In genomic region chr5:73896785-73897184, GRCm38 (mm10) we compare ENCODE assay signal across 16 mouse cellular contexts.
"Had no signal": no experiment of that assay in that cellular context is flagged by ENCODE, and none has a peak within 500 bp of the region (broad histone marks: within the 10 kb centered on the region; RNA-seq: fewer than 3 reads in every experiment).

No protein-coding gene starts in this region.

- H3K9me3 ChIP-seq: neural tube, embryonic 15.5 days; stomach, embryonic 15.5 days had no signal

- H3K9ac ChIP-seq: neural tube, embryonic 13.5 days; neural tube, embryonic 15.5 days; stomach, embryonic 15.5 days had no signal

- H3K4me2 ChIP-seq: neural tube, embryonic 13.5 days; neural tube, embryonic 15.5 days; stomach, embryonic 15.5 days had no signal

- DNase-seq: retina, postnatal 1 day; right cerebral cortex, adult 18-20 months; right cerebral cortex, postnatal 14 days; right cerebral cortex, postnatal 25 days; right cerebral cortex, postnatal 4 days; spleen, adult 18-20 months; thymus, adult 18-20 months; thymus, adult 2 months; thymus, postnatal 14 days; thymus, postnatal 25 days; thymus, postnatal 36 days; thymus, postnatal 4 days had no signal

- H3K4me1 ChIP-seq: neural tube, embryonic 13.5 days; neural tube, embryonic 15.5 days; stomach, embryonic 15.5 days had no signal

- H3K27me3 ChIP-seq: neural tube, embryonic 13.5 days; neural tube, embryonic 15.5 days; stomach, embryonic 15.5 days had no signal

- H3K4me3 ChIP-seq: neural tube, embryonic 13.5 days; neural tube, embryonic 15.5 days; stomach, embryonic 15.5 days had no signal

- H3K27ac ChIP-seq: neural tube, embryonic 13.5 days; neural tube, embryonic 15.5 days; stomach, embryonic 15.5 days; stomach, postnatal 0 days had no signal

- H3K36me3 ChIP-seq: neural tube, embryonic 13.5 days; neural tube, embryonic 15.5 days; stomach, embryonic 15.5 days had no signal
